Mouse (Mus musculus) heart, postnatal 0 days (tissue): ENCODE data around the gene Itpr1.

Experiments
- CTCF ChIP-seq: IDR thresholded peaks from 2 replicates; pipeline ENCODE4 v1.5.1; 2016; ENCODE audit warnings: antibody characterized with exemption, control low read depth, low read depth
- EP300 ChIP-seq: IDR thresholded peaks from 2 replicates; pipeline ENCODE4 v1.6.1; 2016; ENCODE audit warnings: antibody characterized with exemption, low read depth

- TF ChIP-seq CTCF (no peak), EP300 (no peak)
These were observed 14.6 kb upstream of the Itpr1 start for GRCm38 (mm10) chr6:108198286-108198685.
